Mouse (Mus musculus) hindbrain, embryonic 16.5 days (tissue): ENCODE results near the gene Ift122. TPM values are rescaled to one million over a fixed set of nuclear protein-coding genes. Genes with fewer than 3 reads are reported as not detected.

Experiments used
- ATAC-seq: fragments of 200-750 bp; cut with Nextera tagmentation; 2 replicates; pipeline ENCODE4 v1.8.0; 2017; ENCODE audit warnings: moderate TSS enrichment, moderate library complexity
- H3K27ac ChIP-seq: fragments of 300-500 bp; sonication (generic); 2 replicates; pipeline ENCODE4 v1.5.1; 2014; ENCODE audit warnings: low read depth, mild to moderate bottlenecking, control low read depth, low read length, moderate library complexity
- H3K27me3 ChIP-seq: fragments of 300-500 bp; sonication (generic); replicated peaks from 2 replicates; pipeline ENCODE4 v1.6.1; 2014; ENCODE audit warnings: low read length; ENCODE audit not compliant: control insufficient read depth, insufficient read depth
- H3K36me3 ChIP-seq: fragments of 300-500 bp; sonication (generic); 2 replicates; pipeline ENCODE4 v1.6.1; 2014; ENCODE audit warnings: mild to moderate bottlenecking, low read length, moderate library complexity, mixed read lengths; ENCODE audit not compliant: control insufficient read depth, insufficient read depth
- H3K4me1 ChIP-seq: fragments of 300-500 bp; sonication (generic); 2 replicates; pipeline ENCODE4 v1.6.1; 2014; ENCODE audit warnings: low read depth, low read length; ENCODE audit not compliant: control insufficient read depth, insufficient read depth
- H3K4me2 ChIP-seq: fragments of 300-500 bp; sonication (generic); 2 replicates; pipeline ENCODE4 v1.6.1; 2014; ENCODE audit warnings: mild to moderate bottlenecking, low read length, control low read depth, moderate library complexity
- H3K4me3 ChIP-seq: fragments of 300-500 bp; sonication (generic); 2 replicates; pipeline ENCODE4 v1.5.1; 2014; ENCODE audit warnings: mild to moderate bottlenecking, low read length, control low read depth, moderate library complexity
- H3K9ac ChIP-seq: fragments of 300-500 bp; sonication (generic); 2 replicates; pipeline ENCODE4 v1.6.1; 2014; ENCODE audit warnings: low read depth, mild to moderate bottlenecking, control low read depth, low read length, moderate library complexity
- H3K9me3 ChIP-seq: fragments of 300-500 bp; sonication (generic); 2 replicates; pipeline ENCODE4 v1.6.1; 2014; ENCODE audit warnings: mild to moderate bottlenecking, low read length, moderate library complexity; ENCODE audit not compliant: control insufficient read depth
- WGBS: fragments of 180-500 bp; shearing (Covaris S2); extraction: QIAGEN DNeasy Blood & Tissue Kit; methylation state at CpG from one replicate; pipeline ENCODE4 v1.1.7; 2014; 5-methylcytosine and 5-hydroxymethylcytosine counted together
- polyA plus RNA-seq: library from polyadenylated mRNA; unstranded; fragments of >200 nt; fragmentation: Nextera tagmentation; extraction: Ambion mirVana; gene quantifications from 2 replicates; pipeline ENCODE4 v1.2.1, GENCODE M21; 2015

Ift122 gene
- polyA plus RNA-seq, 1 experiment from 2014 or later = 31.4 TPM

DNA sequence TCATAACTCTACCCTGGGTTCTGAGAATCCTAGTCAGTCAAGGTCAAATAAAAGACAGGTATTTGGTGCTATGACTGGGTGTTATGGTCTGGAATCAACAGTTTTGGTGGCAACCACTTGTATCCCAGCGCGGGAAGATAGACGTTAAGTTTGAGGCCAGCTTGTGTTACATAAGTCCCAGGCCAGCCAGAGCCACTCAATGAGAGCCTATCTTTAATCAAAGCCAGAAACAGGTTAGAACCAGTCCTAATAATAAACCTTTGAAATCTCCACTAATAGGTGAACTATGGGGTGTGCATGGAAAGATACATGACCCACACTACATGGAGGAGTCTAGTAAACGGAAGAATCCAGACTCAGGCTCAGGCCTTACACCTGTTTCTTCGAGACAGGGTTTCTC is 14.5 kb upstream of the Ift122 start:
- ATAC-seq = peak; percentile 18; the same call in 1 of the 2 replicates
- 0 out of 2 replicates have a peak overlapping the region, but pooled peaks have one; percentile 12 for H3K27ac ChIP-seq
- peaks cover 10% of the 10 kb centered on the region for H3K4me1 ChIP-seq
- H3K9ac ChIP-seq = peak overlapping the region; percentile 27; the same call in 1 of the 2 replicates
- no peaks in the 10 kb centered on the region for H3K36me3 ChIP-seq
- no peaks in the 10 kb centered on the region for H3K27me3 ChIP-seq
- H3K4me2 ChIP-seq = peak overlapping the region; percentile 85
- 69% methylated on average over 5 of the region's 5 CpGs for WGBS
- peak overlapping the region; percentile 45 for H3K4me3 ChIP-seq
- no peaks in the 10 kb centered on the region for H3K9me3 ChIP-seq

DNA sequence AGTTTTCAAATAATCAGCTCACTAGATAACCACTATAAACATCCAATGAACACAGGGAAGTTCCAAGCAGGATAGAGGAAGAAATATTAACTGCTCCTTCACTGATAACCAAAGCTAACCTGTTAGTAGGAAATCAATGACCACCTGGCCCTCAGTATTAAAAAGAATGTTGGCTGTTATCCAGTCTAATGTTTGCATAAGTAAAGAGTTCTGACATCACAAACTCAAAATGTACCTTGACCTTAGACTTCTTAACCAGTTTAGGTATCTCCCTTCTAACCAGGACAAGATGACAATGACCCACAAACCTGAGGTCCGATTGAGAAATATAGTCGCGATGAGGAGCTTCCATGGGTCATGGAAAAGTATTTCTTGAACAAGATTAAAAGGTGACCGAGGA is 8.3 kb upstream of the Ift122 start:
- Histone ChIP-seq H3K9me3 (no peaks in the 10 kb centered on the region), H3K4me1 (no peaks in the 10 kb centered on the region), H3K4me2 (no peak overlapping the region), H3K9ac (no peak overlapping the region), H3K4me3 (no peak overlapping the region), H3K27me3 (no peaks in the 10 kb centered on the region), H3K36me3 (peaks cover 2% of the 10 kb centered on the region; the same call in 1 of the 2 replicates), H3K27ac (no peak overlapping the region)
- no peak for ATAC-seq
- 97% methylated on average over 4 of the region's 4 CpGs for WGBS

DNA sequence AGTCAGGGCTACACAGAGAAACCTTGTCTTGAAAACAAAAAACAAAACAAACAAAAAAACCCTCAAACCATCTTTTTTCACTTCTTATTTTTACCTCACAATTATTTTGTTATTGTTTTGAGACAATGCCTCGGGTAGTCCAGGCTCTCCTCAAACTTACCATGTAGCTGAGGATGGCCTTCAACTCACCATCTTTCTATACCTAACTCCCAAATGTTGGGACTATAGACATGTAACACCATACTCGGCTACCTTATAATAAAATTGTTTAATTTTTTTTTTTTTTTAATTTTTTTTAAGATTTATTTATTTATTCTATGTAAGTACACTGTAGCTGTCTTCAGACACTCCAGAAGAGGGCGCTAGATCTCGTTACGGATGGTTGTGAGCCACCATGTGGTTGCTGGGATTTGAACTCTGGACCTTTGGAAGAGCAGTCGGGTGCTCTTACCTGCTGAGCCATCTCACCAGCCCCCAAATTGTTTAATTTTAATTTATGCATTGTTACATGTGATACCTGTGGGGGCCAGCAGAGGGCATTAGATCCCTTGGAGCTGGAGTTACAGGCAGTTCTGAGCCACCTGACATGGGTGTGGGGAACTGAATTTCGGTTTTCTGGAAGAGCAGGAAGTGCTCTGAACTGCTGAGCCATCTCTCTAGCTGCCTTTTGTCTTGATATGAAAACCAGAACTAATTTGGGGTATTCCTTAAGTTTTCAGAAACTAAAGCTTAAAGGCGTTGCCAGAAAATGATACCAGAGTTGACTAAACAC is 6.4 kb upstream of the Ift122 start:
- no peak for ATAC-seq
- Histone ChIP-seq H3K36me3 (peaks cover 2% of the 10 kb centered on the region; the same call in 1 of the 2 replicates), H3K9ac (no peak overlapping the region), H3K4me3 (no peak overlapping the region), H3K27ac (no peak overlapping the region), H3K9me3 (no peaks in the 10 kb centered on the region), H3K4me2 (no peak overlapping the region), H3K4me1 (no peaks in the 10 kb centered on the region), H3K27me3 (no peaks in the 10 kb centered on the region)
- 43% methylated on average over 8 of the region's 8 CpGs for WGBS

DNA sequence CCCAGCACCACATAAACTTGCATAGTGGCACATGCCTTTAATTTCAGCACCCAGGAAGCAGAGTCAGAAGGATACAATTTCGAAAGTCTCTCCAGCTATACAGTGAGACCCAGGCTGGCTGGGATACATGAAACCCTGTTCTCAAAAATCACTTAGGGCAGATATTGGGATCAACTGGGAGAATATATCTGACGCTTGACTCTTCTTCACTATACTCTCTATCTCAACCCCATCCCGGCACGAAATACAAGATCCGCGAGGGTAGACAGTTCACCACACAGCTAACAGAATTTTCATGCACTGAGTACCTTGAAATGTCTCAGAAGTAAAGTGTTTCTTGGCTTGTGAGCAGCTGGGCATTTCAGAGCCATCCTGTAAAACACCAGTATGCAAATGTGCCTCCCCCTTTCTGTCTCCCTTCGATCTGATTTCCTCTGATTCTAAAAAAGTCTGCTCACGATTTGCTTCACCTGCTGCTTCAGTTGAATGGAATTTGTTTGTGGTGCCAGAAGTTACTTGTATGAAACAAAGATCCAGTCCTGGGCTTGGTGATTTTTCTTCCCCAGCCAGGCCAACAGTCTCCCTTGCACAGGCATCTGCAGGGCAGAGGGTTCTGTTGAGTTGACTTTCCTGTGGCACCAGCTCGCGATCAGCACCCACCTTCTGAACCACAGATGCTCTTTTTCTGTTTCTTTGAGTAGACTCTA is 4.5 kb upstream of the Ift122 start:
- no peak overlapping the region for H3K9ac ChIP-seq
- no peaks in the 10 kb centered on the region for H3K9me3 ChIP-seq
- H3K27ac ChIP-seq = no peak overlapping the region
- H3K4me2 ChIP-seq = no peak overlapping the region
- ATAC-seq = no peak
- no peak overlapping the region for H3K4me3 ChIP-seq
- no peaks in the 10 kb centered on the region for H3K27me3 ChIP-seq
- peaks cover 2% of the 10 kb centered on the region; the same call in 1 of the 2 replicates for H3K36me3 ChIP-seq
- H3K4me1 ChIP-seq = peaks cover 9% of the 10 kb centered on the region
- 94% methylated on average over 10 of the region's 10 CpGs for WGBS

DNA sequence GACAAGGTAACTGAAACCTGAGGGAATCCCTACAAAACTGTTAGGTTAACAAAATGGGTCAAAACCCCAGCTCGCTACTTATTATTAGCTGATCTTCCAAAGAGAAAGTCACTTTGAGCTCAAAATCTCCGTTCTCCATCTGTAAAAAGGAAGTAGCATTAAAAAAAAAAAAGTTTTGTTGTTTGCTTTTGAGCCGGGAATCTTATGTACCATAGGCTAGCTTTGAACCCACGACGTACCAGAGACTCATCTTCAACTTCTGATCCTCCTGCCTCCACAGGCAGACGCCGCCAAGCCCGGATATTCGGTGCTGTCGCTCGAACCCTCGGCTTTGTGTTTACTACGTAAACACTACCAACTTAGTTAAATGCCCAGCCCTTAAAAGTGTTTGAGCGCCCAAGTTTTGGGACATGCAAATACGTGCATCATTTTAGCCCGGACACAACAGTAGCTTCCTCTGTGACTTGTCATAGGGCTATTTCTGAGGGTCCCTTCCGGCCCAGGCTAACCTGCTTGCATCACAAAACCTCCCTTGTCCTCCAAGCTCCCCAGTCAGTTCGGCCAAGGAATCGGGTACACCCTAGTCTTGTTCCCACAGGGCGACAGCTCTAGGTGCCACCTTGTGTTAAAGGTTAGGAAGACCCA is 702 bp upstream of the Ift122 start:
- Histone ChIP-seq H3K4me2 (peak overlapping the region; percentile 87), H3K27me3 (no peaks in the 10 kb centered on the region), H3K27ac (peak overlapping the region; percentile 77), H3K4me3 (peak overlapping the region; percentile 59), H3K4me1 (peaks cover 9% of the 10 kb centered on the region), H3K9me3 (no peaks in the 10 kb centered on the region), H3K9ac (peak overlapping the region; percentile 67), H3K36me3 (peaks cover 2% of the 10 kb centered on the region; the same call in 1 of the 2 replicates)
- 6% methylated on average over 20 of the region's 20 CpGs for WGBS
- no peak for ATAC-seq

DNA sequence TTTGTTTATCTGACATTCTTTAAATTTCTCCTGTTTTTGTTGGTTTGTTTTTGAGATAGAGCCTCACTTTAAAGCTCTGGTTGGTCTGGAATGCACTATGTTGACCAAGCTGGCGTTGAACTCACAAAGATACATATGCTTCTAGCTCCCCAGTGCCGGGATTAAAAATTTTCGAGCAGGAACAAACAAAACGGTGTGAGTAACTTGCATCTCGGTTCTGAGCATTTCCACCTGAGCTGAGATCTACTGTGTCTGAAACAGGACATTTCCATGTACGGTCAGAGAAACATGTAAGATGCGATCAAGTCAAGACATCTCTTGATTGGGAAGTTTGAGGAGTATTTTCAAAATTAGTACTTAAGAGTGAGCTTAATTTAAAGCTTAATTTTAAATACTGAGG is 715 bp downstream of the Ift122 start:
- ATAC-seq = no peak
- peak overlapping the region; percentile 62; the same call in 1 of the 2 replicates for H3K9ac ChIP-seq
- peak overlapping the region; percentile 69; the same call in 1 of the 2 replicates for H3K27ac ChIP-seq
- H3K27me3 ChIP-seq = no peaks in the 10 kb centered on the region
- WGBS = 45% methylated on average over 7 of the region's 7 CpGs
- H3K9me3 ChIP-seq = no peaks in the 10 kb centered on the region
- H3K4me1 ChIP-seq = peaks cover 9% of the 10 kb centered on the region
- H3K36me3 ChIP-seq = no peaks in the 10 kb centered on the region
- H3K4me3 ChIP-seq = peak overlapping the region; percentile 59
- peak overlapping the region; percentile 45 for H3K4me2 ChIP-seq

DNA sequence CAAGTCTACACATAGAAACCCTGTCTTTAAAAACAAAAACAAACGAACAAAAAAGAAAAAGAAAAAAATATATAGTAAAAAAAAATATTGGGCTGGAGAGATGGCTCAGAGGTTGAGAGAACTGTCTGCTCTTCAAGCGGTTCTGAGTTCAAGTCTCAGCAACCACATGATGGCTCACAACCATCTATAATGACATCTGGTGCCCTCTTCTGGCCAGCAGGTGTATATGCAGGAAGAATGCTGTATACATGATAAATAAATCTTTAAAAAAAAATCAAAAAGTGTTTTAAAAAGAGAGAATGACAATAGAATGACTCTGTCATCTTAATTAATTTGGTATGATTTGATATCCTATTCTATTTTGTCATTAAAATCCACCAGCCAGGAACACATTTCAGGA is 1.2 kb downstream of the Ift122 start:
- Histone ChIP-seq H3K4me3 (no peak overlapping the region), H3K27ac (no peak overlapping the region), H3K36me3 (no peaks in the 10 kb centered on the region), H3K9ac (no peak overlapping the region), H3K9me3 (no peaks in the 10 kb centered on the region), H3K27me3 (no peaks in the 10 kb centered on the region), H3K4me1 (peaks cover 9% of the 10 kb centered on the region), H3K4me2 (no peak overlapping the region)
- WGBS = 69% methylated on average over 2 of the region's 2 CpGs
- ATAC-seq = no peak

DNA sequence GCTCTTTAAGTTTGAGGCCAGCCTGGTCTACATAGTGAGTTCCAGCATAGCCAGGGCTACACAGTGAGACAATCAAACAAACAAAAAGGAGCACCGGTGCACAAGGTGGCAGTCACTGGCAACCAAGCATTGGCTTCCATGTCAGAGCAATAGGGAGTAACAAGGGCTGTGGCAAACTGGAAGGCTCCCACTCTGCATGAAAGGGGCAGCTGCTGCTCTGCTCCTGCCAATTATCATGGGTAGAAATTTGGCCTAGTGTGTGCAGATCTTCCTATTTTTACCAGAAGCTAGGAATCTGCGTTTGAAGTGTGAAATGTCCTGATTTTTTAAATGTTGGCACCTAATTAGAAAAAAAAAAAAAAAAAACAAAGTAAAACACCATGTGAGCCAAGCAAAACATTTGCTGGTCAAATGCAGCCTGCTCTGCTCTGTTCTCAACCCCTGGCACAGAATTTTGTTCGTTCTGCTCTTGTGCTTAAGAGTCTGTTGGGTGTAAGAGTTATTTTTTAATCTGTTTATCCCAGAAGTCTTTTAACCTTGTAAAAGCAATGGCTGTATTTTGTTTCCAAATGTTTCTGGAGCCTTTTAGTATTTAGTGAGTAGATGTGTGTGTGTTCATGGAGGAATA is 2.6 kb downstream of the Ift122 start:
- Histone ChIP-seq H3K9me3 (no peaks in the 10 kb centered on the region), H3K4me1 (peaks cover 9% of the 10 kb centered on the region), H3K4me3 (no peak overlapping the region), H3K4me2 (no peak overlapping the region), H3K27me3 (no peaks in the 10 kb centered on the region), H3K36me3 (no peaks in the 10 kb centered on the region), H3K27ac (no peak overlapping the region), H3K9ac (no peak overlapping the region)
- ATAC-seq = no peak
- 79% methylated on average over 3 of the region's 3 CpGs for WGBS
